Mouse (Mus musculus) kidney, adult 2 months (tissue): ENCODE results near the gene Il4ra.

Experiments used
- CTCF ChIP-seq: fragments of 200-500 bp; conservative IDR thresholded peaks from 2 replicates; pipeline ENCODE4 v1.5.1; 2011; ENCODE audit warnings: low read depth, mild to moderate bottlenecking, control low read depth, low read length, moderate library complexity, mixed read lengths; ENCODE audit not compliant: insufficient read depth, insufficient read length
- POLR2A ChIP-seq: fragments of 200-500 bp; IDR thresholded peaks from one replicate; pipeline ENCODE4 v1.6.1; 2011; ENCODE audit warnings: low read depth, low read length, control low read depth

DNA sequence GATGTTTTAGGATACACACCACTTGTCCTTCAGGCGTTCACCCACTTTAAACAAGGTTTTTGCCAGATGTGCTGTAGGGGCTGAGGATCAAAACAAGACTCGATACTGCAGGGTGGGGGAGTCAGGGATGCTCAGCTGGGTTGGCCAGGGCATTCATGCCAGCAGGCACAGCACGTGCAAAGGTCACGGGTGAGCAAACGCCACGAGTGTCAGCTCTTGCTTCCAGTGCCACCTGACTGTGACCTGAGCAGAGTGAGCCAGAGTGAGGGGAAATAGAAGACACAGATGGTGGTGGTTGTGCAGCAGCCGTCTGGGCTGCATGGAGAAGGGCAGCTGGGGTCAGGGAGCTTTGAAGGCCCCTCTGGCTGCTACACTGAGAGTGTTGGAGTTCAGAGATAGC is 73.9 kb downstream of the Il4ra start:
- TF ChIP-seq CTCF (no peak), POLR2A (no peak)
